Mouse (Mus musculus) bone marrow macrophage, adult 2 months (primary cell): ENCODE results near the gene Tufm.

Experiments used
- CTCF ChIP-seq: IDR thresholded peaks from 2 replicates; pipeline ENCODE4 v1.5.1; 2012; ENCODE audit warnings: low read depth, mild to moderate bottlenecking, low read length, moderate library complexity
- POLR2A ChIP-seq: IDR thresholded peaks from 2 replicates; pipeline ENCODE4 v1.6.1; 2012; ENCODE audit warnings: mild to moderate bottlenecking, low read depth, low read length, borderline replicate concordance

DNA sequence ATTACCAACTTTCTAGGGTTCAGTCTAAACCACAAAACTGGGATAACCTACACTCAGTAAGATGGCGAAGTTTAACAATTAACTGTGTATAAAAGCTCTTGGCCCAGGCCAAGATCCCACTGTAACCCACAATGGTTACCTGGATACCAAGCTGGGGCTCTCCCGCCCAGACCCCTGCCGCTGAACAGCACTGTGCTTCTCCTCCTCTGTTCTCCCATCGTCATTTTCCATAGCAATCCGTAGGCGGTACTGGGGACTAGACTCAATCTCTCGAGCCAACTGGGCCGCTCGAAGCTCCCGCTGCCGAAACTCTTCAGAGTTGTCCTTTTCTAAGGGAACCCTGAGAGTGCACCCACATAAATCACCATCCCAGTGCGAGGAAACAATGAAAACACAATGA is 10.8 kb downstream of the Tufm start:
- TF ChIP-seq CTCF (no peak), POLR2A (no peak)
